Mouse (Mus musculus) left cerebral cortex, adult 8-10 months (tissue): ENCODE results near the gene Fam89b. TPM values are rescaled to one million over a fixed set of nuclear protein-coding genes. Genes with fewer than 3 reads are reported as not detected.
A peak's percentile ranks its signal among the peaks of the same experiment; 100 is the strongest.

ENCODE experiments used
- DNase-seq, 2 experiments: peaks; one replicate each; pipeline ENCODE4 v3.0.0; 2022; ENCODE audit warnings: low spot score in 2 of 2
- total RNA-seq, 4 experiments: library from RNA; stranded (reverse); gene quantifications; 2 replicates each; pipeline ENCODE4 v1.2.4; 2022

The Fam89b gene
- total RNA-seq, result 10 to 100 TPM; 24.9 to 30.9 (median 26.1) TPM

DNA sequence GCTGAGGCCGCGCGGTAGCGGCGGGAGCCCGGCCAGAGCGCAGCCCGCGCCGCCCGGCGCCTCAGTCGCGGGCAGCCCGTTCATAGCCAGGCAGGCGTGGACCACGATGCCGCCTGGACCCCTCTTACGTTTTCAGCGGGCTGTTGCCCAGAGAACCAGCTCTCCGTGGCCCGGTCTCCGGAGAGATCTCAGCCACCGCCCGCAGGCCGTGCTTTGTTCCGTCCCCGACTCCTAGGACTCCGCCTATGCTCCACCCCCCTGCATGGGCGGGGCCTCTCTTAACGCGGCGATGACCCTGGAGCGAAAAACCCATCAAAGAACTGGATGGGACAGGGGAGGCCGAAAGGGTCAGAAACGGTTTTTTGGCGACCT lies at the start of gene Fam89b:
TSS of gene Fam89b (minus strand) at position 210 of the 372 bp plus-strand sequence.
- peak; percentile 68 to 69 for DNase-seq

DNA sequence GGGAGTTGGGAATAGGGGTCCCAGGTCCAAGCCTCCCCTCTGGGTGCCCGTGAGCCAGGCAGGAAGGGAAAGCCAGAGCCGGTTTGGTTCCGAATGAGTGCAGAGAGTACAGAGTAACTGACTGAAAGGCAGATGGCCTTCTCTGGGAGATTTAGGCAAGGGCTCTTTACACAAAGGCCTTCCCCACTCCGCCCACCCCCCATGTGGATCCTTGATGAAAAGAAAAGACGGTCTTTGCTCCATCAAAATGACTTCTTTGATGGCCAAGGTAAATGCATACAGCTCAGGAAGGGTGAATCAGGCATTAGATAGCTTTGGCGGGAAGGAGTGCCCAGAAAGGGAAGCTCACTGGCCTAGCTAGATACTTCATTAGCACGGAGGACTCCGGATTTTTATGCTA lies 48.9 kb upstream of the Fam89b start:
- DNase-seq, result no peak

DNA sequence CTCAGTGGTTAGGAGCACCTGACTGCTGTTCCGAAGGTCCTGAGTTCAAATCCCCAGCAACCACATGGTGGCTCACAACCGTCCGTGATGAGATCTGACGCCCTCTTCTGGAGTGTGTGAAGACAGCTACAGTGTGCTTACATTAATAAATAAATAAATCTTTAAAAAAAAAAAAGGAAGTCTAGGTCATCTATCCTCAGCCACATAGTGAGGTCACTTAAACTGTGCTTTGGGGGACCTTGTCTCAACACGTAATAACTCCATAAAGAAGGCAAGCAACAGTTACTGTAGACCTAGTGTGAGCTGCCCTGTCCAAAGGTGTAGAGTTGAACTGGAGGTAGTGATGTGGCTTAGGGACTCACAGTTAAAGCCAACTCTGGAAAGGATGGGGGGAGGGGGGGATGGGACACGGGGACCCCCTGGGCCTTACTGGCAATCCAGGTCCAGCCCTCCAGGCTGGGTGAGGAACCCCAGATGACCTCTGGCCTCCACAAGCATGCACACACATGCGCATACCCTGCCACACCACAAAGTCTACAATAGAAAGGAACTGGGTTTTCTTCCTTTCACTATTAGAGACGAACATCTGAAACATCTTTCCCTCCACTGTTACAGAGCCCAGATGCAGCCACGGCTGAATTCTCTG lies 48.1 kb upstream of the Fam89b start:
- DNase-seq, result no peak

DNA sequence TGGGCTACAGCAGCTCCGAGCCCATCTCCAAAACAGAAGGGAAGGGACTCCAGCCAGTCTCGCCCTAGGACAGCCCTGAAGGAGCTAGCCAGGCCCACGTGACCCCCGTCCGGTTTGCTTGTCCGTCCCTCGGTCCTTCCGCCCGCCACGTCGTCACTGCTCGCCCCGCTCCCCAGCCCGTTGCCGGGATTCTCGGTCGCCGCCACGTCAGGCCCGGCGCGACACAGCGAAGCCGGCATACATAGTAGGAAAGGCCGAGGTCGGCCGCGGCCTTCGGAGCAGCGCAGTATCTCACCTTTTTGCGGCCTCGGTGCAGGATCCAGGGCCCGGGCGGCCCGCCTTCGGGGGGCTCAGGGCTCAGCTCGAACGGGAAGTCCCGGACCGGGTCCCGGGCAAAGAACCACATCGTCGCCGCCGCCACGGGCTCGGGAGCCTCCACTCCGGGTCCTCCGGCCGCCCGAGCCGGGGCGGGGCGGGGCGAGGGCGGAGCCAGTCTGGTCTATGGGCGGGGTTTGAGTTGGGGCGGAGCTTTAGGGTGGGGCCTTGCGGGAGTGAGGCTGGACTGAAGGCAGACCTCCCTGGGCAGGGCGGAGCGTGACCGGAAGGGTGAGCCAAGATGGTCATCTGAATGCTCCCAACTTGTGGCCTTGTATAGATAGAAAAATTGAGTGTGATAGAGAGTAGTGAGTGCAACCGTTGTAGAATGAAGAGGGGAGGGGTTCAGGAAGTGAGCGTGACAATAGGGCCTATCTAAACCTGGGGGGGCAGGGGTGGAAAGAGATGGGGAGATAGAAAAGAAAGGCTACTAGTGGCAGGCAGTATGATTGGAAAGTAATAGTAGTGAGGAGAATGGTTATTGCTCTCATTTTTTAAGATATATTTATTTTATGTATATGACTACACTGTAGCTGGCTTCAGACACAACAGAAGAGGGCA lies 41.7 kb upstream of the Fam89b start, which contains the start of gene Scyl1:
TSS of gene Scyl1 (minus strand) at position 495 of the 936 bp plus-strand sequence.
- peak; percentile 82 to 86 for DNase-seq

DNA sequence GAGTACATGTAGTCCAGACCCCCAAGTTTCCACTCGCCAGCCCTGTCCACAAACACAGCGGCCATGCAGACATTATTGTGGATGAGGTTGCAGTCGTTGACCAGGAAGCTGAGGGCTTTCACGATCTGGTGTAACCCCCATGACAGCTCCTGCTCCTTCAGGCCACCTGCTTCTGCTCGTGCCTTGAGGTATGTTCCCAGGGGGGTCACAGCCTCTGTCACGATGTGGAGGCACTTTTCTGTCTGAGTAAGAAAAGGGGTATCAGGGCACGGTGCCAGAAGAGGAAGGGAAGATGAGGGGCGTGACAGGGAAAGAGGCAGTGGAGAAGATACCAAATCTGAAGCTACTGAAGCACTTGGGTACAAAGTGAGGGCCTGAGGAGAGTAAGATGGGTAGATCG lies 40.9 kb upstream of the Fam89b start:
- DNase-seq, result no peak

DNA sequence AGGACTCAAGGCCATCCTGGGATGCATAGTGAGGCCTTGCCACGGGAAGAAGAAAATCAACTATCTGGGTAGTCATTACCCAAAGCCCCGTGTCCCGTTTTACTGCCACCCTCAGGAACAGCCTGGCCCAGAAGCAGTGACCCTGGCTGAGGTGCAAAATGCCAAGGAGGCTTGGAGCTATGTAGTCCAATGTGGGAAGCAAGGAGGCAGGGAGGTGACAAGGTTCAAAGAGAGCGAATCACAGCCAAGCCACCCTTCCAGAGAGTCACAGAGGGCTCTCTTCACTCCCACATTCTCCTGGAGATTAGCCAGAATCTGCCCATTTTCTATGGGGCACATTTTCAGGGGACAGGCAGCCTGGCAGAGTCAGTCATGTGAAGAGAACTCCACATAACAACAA lies 37.8 kb upstream of the Fam89b start:
- DNase-seq, result no peak

DNA sequence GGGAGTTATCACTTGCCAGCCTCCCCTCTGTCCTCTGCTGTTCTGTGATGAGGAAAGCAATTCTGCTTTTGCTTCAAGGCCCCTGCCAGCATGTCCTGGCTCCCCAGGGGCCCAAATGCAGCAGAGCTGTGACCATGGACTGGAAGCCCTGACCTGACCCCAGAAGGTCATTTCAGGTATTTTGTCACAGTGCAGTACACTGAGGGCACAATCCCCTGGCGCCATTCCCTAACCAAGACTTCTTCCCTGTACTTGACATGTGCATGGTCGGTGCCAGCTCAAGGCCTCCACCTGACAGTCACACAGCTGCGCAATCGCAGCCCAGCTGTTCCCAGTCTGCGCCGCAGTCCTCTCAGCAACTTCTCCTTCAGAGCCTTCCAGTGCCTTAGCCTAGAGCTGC lies 33.7 kb upstream of the Fam89b start:
- DNase-seq, result no peak

DNA sequence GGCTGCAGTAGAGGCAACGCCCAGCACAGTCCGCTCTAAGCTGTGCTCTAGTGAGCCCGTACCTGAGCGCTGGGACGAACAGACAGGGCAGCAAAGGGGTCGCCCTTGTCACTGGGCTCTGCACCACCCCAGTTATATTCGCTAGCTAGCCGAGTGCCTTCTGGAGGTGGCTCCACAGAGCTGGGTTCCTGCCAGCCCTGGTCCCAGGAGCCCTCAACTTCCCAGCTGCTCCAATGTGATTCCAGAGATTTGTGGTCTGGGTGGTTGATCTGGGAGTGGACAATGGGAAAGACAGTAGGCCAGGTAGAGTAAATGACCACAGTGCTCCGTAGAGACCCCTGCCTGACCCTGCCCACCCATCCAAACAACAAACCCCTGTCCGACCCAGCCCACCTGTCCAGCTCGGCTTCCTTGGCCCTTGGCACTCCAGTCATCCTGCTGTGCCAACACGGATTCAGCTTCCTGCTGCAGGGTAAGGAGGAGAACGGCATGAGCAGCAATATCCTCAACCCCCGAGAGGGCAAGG lies 29.5 kb upstream of the Fam89b start:
- no peak for DNase-seq

DNA sequence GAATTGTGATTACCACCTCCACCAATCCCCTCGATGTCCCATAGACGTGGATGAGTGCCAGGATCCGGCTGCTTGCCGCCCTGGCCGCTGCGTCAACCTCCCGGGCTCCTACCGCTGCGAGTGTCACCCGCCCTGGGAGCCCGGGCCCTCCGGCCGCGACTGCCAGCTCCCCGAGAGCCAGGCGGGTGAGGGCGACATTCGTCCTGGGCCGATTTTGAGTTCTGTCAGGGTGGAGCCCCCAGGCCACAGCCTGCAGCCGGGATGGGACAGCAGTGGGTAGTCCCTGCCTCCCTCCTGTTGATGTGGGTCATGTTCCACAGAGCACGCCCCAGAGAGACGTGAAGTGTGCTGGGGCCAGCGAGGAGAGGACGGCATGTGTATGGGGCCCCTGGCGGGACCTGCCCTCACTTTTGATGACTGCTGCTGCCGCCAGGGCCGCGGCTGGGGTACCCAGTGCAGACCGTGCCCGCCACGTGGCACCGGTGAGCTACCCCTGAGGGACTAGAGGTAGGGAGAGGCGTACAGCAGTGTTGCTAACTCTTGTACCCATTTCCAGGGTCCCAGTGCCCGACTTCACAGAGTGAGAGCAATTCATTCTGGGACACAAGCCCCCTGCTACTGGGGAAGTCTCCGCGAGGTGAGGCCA lies 27.7 kb upstream of the Fam89b start:
- DNase-seq, result no peak

DNA sequence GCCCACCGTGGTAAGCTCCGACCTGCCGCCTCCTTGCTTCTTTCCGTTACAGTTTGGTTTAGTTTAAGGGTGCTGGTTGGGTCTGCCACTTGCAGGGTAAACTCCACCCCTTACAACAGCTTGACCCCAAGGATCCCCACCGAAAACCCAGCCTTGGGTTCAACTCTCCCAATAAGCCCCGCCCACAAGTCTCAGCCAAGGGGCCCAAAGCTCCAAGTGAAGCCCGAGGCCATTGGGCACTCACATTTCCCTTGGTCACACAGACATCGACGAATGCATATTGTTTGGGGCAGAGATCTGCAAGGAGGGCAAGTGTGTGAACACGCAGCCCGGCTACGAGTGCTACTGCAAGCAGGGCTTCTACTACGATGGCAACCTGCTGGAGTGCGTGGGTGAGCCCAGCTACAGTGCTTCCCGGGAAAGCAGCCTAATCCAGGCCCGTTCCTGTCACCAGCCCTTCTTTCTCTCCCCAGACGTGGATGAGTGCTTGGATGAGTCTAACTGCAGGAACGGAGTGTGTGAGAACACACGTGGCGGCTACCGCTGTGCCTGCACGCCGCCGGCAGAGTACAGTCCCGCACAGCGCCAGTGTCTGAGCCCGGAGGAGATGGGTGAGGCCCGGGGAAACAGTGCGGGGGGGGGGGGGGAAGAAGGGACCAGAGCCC lies 27.0 kb upstream of the Fam89b start:
- peak; percentile 48 to 86 for DNase-seq

DNA sequence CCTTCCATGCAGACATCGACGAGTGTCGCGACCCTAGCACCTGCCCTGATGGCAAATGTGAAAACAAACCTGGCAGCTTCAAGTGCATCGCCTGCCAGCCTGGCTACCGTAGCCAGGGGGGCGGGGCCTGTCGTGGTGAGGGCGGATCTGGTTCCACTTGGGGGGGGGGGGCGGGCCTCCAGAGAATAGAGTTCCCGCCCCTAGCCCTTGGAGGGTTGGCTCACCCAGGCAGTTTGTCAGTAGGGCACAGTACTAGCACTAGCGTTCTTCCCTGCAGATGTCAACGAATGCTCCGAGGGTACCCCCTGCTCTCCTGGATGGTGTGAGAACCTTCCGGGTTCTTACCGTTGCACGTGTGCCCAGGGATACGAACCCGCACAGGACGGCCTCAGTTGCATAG lies 22.3 kb upstream of the Fam89b start:
- DNase-seq, result no peak

DNA sequence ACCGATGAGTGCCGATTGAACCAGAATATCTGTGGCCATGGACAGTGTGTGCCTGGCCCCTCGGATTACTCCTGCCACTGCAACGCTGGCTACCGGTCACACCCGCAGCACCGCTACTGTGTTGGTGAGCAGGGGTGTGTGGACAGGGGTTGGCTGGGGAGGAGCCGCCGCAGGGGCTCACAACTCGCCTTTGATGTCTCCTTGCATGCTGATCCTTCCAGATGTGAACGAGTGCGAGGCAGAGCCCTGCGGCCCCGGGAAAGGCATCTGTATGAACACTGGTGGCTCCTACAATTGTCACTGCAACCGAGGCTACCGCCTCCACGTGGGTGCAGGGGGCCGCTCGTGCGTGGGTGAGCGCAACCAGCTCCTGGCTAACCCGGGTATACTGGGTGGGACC lies 21.5 kb upstream of the Fam89b start:
- DNase-seq, result no peak

DNA sequence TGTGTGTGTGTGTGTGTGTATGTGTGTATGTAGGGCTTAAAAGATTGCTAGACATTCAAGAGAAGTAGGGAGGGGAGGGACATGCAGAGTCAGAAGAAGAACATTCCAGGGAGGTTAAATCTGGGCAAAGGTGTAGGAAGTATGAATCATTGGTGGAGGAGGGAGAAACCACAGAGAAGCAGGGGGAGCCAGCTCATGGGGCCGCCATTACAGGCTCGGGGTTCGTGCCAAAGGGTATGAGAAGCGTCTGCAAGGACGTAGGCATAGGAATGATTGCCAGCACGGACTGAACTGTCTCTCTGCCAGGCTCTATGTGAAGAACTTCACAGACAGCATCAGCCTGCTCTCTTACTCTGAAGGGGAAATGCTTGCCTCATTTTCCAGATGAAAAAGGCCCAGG lies 20.0 kb upstream of the Fam89b start:
- DNase-seq, result no peak

DNA sequence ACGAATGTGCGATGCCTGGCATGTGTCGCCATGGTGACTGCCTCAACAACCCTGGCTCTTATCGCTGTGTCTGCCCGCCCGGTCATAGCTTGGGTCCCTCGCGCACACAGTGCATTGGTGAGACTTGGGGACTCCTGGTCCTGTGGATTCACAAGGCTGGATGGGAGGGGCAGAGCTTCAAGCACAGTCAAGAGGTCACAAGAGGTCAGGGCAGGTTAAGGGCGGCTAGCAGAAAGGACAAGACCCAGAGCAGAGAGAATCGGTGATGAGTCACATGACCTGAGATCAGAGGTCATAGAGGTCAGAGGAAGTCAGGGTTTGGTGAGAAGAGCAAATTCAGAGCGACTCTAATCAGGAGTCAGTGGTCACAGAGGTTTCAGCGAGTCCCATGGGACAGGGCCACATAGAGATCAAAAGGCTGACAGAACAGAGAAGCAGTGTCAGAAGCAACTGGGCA lies 17.5 kb upstream of the Fam89b start:
- no peak for DNase-seq

DNA sequence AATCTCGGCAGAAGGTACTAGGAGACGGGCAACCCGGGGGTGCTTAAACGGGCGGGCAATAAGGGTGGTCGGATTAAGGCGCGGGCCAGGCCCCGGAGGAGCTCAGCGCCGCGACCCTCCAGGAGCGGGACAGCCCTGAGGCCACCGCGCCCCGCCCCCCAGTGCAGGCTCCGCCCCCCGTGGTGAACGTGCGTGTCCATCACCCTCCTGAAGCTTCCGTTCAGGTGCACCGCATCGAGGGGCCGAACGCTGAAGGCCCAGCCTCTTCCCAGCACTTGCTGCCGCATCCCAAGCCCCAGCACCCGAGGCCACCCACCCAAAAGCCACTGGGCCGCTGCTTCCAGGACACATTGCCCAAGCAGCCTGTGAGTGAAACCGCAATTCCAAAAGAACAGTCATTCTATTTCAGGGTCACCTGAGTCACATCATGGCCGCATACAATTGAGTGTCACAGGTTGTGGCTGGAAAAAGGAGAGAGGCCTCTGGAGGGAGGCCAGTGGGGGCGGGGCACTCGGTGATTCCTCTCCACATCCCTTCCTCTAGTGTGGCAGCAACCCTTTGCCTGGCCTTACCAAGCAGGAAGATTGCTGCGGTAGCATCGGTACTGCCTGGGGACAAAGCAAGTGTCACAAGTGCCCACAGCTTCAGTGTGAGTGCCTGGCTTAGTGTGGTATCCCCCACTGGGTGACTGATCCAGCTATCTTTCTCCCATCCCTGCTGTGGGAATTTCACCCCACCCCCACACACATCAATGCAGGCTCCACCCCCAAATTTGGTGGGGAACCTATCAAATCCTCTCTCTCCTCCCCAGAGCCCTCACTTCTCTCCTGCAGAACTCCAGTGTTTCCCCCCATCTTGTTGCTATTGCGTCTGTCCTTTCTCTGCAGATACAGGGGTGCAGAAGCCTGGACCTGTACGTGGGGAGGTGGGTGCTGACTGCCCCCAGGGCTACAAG lies 16.6 kb upstream of the Fam89b start:
- DNase-seq, result no peak

DNA sequence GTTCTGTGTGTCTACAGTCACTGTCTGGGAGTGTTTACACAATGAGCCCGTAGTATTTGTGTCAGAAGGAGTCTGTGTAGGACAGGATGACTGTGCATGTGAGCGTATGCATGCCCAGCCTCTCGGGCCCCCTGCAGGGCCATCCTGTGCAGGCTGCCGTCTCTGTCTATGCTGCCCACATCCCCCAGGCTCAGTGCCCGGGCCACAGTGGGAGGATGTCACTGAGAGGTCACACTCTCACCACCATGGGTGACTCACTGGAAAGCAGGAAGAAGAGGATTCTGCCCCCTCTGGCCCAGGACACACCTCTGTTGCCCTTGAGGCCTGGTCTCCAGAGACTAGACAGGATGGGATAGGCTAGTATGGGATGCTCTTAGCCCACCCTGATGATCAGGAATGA lies 14.1 kb upstream of the Fam89b start:
- no peak for DNase-seq

DNA sequence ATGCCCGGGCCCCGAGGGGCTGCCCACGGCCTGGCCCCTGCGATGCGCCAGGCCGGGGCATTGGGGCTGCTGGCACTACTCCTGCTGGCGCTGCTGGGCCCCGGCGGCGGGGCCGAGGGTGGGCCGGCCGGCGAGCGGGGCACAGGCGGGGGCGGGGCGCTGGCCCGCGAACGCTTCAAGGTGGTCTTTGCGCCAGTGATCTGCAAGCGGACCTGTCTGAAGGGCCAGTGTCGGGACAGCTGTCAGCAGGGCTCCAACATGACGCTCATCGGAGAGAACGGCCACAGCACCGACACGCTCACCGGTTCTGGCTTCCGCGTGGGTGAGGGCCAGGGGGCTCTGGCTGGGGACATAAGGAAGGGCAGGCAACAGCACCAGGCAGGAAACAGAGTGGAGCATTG lies 12.8 kb upstream of the Fam89b start:
- no peak for DNase-seq

DNA sequence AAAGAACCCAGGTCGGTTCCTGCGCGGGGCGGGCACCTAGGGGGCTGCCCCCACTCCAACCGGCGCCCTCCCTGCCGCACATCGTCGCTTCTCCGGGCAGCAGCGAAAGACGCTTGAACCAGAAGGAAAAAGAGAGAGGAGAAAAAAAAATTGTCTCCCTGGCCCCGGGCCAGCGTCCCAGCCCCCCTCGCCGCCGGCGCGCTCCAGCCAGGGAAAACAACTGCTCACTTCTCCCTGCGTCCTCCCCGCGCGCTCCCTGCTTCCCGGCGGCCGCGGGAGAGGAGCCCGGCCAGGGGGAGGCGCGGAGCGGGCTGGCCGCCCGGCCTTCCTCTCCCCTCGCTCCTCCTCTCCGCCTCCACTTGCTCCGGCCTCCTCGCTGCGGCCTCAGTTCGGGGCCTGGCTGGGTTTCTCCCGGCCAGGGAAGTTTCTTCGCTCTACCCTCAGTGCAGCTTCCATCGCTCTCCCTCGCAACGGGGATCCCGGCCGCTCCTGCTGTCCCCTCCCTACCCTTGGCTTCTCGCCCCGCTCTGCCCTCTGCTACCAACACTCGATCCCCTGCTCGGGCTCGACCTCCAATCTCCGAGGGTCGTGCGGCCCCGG lies 12.3 kb upstream of the Fam89b start:
- peak in 1 of 2 experiments; percentile 59 for DNase-seq
